Mouse (Mus musculus) frontal cortex, postnatal 25 days (tissue): ENCODE data around the gene Rps18.
"Not testable (repeated sequence)": the region's sequence is repeated elsewhere in the genome, so short reads cannot be mapped to it uniquely, and the experiment has no call there.

Experiments
- DNase-seq, 2 experiments: peaks; one replicate each; pipeline ENCODE4 v3.0.0; 2022; ENCODE audit warnings: low spot score in 2 of 2

Gene Rps18

GRCm38 (mm10) chr17:33955555-33956214, at the start of gene Rps18, which contains the start of gene Vps52:
TSS of gene Rps18 (minus strand) at chr17:33956001.
TSS of gene Vps52 (plus strand) at chr17:33955812.
- DNase-seq = peak; percentile 87 to 95

DNA sequence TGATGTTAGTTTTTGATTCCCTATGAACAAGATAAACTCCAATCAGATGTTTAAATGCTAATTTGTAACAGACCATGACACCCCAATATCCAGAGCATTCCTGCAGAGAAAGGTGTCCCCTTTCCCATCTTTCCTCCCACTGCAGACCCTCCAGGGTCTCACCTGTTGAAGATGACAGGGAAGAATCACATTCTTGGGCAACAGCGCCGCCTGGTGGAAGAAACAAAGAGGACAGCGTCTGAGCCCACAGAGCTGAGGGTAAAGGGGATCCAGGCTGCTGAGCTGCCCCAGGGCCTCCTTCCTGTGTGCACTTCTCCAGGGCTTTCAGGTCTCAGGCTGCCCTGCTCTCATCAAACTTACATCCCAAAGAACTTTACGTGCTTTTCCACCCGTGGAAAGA, 47.6 kb upstream of the Rps18 start:
- peak in 1 of 2 experiments; percentile 15 for DNase-seq

- not testable (repeated sequence) for DNase-seq
These were observed 45.0 kb upstream of the Rps18 start for GRCm38 (mm10) chr17:34000796-34001195.

GRCm38 (mm10) chr17:34000150-34000537, 44.3 kb upstream of the Rps18 start, which contains the start of gene H2-K1:
TSS of gene H2-K1 (minus strand) at chr17:34000347.
- DNase-seq = peak; percentile 40 to 47

DNA sequence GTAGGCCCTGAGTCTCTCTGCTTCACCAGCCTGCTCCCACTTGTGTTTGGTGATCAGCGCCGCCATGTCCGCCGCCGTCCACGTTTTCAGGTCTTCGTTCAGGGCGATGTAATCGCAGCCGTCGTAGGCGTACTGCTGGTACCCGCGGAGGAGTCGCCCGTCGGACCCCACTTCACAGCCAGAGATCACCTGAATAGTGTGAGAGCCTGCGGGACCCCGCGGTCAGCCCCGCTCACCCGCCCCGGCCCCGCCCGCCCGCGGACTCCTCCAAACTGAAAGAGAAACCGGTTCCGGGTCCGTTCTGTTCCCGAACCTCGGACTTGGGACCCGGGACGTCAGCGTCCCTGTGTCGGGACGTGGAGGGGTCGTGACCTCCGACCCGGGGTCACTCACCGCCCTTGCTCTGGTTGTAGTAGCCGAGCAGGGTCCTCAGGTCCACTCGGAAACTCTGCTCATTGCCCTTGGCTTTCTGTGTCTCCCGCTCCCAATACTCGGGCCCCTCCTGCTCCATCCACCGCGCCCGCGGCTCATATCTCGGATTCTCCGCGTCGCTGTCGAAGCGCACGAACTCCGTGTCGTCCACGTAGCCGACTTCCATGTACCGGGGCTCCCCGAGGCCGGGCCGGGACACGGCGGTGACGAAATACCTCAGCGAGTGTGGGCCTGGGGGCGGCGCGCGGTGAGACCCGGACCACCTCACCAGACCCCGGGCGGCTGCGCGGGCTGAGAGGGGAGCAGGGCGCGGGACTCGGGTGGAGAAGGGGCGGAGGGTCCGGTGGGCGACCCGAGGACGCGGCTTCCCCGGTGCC, 43.7 kb upstream of the Rps18 start:
- no peak for DNase-seq

DNA sequence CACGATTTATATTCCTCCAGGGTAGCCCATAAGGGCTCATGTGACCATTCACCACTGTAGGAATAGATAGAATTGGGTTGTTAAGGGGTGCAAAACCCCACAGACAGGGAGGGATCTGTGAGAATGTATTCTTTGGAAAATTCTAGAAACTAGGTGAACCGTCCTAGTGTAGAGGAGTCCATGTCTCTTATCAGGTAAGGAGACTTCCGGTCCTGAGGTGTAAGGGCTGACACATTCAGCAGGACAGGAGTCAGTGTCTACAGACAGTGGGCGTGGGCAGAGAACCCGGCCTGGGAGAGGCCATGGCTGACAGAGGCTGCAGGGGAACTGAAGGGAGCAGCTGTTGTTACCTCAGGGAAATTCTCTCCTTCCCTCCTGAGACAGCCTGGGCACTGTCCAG, 42.9 kb upstream of the Rps18 start:
- not testable (repeated sequence) for DNase-seq

GRCm38 (mm10) chr17:33997025-33997424, 41.2 kb upstream of the Rps18 start:
- DNase-seq = not testable (repeated sequence)

DNA sequence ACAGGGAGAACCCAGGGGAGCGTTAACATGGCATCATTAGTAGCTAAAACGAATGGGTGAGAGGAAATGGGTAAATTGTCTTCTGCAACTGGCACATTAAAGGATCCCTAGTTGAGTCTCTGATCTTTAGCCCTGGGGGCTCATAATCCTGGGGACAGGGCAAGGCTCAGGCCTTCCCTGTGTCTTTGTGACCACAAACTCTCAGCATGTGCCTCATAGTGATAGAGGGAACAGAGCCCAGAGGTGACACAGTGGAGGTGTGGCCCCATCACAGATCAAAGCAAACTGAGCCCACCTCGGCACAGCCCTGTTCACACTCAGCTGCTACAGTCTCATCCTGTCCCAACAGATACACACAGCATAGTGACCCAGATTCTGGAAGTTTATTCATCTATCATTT, 39.9 kb upstream of the Rps18 start:
- no peak for DNase-seq

GRCm38 (mm10) chr17:33994959-33995358, 39.2 kb upstream of the Rps18 start:
- DNase-seq = no peak

DNA sequence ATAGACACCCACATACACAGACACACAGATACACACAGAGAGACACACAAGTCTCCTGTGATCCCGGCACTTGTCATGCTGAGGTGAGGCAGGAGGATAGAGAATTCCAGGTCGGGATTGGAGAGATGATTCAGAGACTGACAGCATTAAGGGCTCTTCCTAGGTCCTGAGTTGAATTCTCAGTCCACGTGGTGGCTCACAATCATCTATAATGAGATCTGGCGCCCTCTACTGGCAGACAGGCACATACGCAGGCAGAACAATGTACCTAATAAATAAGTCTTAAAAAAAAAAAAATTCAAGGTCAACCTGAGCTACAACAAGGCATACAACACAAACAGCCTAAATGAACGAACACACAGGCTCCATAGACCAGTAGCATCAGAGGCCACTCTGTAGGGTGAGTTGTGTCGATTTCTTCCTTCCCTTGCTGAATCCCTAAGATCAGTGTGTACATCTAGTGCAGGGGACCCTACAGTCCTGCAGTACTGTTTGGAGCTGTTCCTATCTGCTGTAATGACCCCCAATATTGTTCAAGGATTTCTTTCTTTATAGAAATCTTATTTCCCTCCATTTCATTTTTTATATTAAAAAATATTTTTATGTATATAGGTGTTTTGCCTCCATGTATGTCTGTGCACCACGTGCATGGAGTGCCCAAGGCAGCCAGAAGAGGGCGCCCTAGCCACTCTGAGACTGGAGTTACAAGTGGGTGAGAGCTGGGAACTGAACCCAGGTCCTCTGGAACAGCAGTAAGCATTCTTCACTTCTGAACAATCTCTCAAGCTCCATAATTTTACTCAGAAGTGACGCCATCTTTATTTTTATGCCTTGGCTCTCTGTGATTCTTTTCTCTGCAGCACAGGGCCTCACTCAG, 36.2 kb upstream of the Rps18 start:
- no peak for DNase-seq

DNA sequence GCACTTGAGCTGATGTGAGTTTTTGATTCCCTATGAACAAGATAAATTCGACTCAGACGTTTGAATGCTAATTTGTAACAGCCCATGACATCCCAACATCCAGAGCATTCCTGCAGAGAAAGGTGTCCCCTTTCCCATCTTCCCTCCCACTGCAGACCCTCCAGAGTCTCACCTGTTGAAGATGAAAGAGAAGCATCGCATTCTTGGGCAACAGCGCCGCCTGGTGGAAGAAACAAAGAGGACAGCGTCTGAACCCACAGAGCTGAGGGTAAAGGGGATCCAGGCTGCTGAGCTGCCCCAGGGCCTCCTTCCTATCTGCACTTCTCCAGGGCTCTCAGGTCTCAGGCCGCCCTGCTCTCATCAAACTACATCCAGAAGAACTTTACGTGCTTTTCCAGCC, 26.3 kb upstream of the Rps18 start:
- peak in 1 of 2 experiments; percentile 54 for DNase-seq

DNA sequence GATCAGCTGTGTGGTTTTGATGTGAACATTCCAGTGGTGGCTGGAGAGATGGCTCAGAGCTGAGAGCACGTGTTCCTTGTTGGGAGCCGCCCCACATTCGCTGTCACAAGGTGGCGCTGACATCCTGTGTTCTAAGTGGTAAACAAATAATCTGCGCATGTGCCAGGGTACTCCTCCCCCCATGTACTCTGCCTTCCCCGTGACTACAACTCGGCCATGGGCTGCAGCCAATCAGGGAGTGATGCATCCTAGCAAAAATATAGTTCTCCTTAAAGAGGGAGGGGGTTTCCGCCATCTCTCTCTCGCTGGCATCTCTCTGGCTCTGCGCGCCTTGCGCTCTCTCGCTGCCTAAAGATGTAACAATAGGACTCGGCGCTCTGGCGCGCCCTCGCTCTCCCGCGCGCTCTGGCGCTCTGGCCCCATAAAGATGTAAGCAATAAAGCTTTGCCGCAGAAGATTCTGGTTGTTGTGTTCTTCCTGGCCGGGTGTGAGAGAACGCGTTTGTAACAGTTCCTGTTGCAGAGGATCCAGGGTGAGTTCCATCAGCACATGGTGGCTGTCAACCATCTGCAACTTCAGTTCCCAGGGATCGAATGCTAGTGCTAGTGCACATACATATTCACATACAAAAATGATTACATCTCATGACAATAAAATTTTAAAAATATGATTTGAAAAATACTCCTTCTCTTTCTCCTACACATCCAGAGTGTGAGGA, 25.6 kb upstream of the Rps18 start:
- peak; percentile 59 to 72 for DNase-seq

DNA sequence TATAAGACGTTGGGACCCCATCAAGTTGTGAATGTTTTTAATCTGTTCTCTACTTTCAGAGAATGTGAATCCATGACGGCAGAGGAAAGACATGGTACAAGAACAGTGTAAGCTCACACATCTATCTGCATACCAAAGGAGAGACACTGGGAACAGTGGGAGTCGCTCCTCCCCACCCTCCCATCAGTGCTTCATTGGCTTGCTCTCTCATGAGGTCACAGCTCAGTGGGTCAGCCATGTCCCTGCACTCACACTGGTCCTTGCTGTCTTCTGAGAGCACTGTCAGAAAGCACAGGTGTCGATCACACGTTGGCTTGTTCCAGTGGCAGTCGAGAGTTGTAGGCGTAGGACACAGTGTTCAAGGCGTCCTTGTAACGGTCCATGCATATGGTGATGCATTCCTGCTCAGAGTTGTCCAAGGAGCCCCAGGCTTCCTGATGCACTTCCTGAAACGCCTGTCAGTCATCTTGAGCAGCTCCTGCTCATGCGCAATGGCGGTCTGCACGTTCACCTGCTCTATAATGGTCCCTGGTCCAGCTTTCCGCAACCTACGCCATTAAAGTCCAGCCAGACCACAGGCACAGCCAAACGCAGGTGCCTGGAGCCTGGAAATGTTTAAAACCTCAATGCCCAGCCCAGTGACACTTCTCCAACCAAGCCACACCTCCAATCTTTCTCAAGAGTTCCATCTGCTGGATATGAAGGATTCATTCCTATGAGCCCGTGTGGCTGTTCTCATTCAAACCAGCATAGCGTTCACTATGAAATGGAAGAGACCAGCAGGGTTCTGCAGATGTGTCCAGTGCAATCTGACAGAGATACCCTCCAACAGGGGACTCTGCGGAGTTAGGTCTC, 24.6 kb upstream of the Rps18 start:
- DNase-seq = no peak

DNA sequence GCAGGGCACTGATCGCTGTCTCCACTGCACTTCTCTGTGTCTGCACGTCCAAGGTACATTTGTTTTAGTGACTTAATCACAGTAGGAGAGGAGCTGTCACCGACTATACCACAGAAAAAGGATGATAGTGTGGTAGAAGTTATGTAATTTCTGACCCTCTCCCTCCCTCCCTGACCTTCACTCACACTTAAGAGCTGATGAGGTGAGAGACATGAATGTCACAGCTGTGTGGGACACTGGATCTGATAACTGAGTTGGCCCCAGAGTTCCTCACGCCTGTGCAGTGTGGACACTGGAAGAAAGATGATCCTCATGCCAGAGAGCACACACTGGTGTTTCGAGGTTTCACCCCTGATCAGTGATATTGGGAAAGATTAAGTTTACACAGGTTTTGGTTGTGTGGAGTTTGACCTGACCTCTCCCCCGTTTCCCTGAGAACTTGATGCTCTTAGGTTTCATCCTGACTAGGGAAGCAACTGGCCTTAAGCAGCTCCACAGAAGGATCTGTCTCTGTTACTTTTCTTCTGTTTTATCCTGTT, 23.8 kb upstream of the Rps18 start:
- no peak for DNase-seq

GRCm38 (mm10) chr17:33978631-33979031, 22.8 kb upstream of the Rps18 start:
- no peak for DNase-seq

- DNase-seq = no peak
These were observed 22.2 kb upstream of the Rps18 start for GRCm38 (mm10) chr17:33977861-33978557.

DNA sequence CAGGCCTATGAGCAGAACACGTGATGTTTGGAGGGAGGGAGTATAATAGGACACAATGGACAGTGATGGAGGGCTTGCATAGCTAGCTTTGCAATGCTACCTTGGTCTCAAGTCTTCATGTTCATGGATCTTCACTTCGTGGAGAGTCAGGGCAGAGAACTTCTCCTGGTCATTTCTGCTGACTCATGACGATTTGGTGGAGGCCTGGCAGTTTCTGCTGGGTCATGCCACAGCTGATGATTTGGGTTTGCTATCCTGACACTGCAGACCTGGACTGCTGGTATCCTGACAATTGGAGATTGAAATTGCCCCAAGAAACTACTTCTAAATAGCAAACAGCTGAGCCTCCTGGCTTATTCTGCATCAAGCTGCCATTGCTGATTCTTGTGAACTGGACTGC, 17.8 kb upstream of the Rps18 start:
- DNase-seq = no peak

GRCm38 (mm10) chr17:33972691-33973090, 16.9 kb upstream of the Rps18 start:
- DNase-seq = no peak

DNA sequence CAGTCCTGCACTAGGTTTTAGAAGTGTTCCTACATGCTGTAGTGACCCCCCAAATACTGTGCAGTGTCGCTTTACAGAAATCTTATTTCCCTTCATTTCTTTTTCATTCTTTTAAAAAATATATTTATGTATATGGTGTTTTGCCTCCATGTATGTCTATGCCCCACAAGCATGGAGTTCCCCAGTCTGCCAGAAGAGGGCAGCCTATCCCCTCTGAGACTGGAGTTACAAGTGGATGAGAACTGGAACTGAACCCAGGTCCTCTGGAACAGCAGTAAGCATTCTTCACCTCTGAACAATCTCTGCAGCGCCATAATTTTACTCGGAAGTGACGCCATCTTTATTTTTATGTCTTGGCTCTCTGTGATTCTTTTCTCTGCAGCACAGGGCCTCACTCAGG, 13.6 kb upstream of the Rps18 start:
- no peak for DNase-seq

DNA sequence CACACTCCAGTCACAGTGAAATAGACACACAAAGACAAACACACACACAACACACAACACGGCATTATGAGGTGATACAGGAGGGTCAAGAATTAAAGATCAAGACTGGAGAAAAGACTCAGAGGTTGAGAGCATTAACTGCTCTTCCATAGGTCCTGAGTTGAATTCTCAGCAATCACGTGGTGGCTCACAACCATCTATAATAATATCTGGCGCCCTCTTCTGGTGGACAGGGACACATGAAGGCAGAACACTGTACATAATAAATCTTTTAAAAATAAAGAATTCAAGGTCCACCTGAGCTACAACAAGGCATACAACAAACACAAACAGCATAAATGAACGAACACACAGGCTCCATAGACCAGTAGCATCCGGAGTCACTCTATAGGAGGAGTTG, 13.1 kb upstream of the Rps18 start:
- DNase-seq = no peak
